Mouse (Mus musculus): ENCODE data around the gene Gjb3. TPM values are rescaled to one million over a fixed set of nuclear protein-coding genes. Genes with fewer than 3 reads are reported as not detected.

The Gjb3 gene
- total and polyA plus RNA-seq, 3 experiments: not detected

- Histone ChIP-seq H3K4me3 (ENCODE audit: low read depth, low read length) (no peak within 1 kb of the TSS), H3K4me1 (ENCODE audit: insufficient read depth, low read depth, low read length) (no peaks in the 10 kb centered on the region), H3K27me3 (ENCODE audit: insufficient read depth, low read length) (no peaks in the 10 kb centered on the region), H3K36me3 (replicated peaks) (no peaks in the 10 kb centered on the region), H3K9me3 (replicated peaks) (peaks cover 94% of the 10 kb centered on the region)
- ATAC-seq (ENCODE audit: extremely low read depth, insufficient number of reproducible peaks, low FRiP score, poor library complexity, severe bottlenecking): no peak
- no peak for DNase-seq (ENCODE audit: low spot score)
- TF ChIP-seq CTCF (IDR thresholded peaks at IDR 0.05; ENCODE audit: low read depth, low read length): no peak
- TF ChIP-seq GATA1 (IDR thresholded peaks at IDR 0.05; ENCODE audit: borderline replicate concordance, low read length): no peak
- TF ChIP-seq POLR2AphosphoS5 (IDR thresholded peaks at IDR 0.05; ENCODE audit: insufficient replicate concordance, low read depth, low read length): no peak
- no peak for TF ChIP-seq GATA2 (IDR thresholded peaks at IDR 0.05; ENCODE audit: borderline replicate concordance, low read depth, low read length)
- no peak for TF ChIP-seq TAL1 (conservative IDR thresholded peaks at IDR 0.05; ENCODE audit: low read depth, low read length)
These were observed 27.4 kb upstream of the Gjb3 start, which contains the start of gene Gjb5 for GRCm38 (mm10) chr4:127358018-127358417. Gene Gjb5 (minus strand): TSS chr4:127358181.

DNA sequence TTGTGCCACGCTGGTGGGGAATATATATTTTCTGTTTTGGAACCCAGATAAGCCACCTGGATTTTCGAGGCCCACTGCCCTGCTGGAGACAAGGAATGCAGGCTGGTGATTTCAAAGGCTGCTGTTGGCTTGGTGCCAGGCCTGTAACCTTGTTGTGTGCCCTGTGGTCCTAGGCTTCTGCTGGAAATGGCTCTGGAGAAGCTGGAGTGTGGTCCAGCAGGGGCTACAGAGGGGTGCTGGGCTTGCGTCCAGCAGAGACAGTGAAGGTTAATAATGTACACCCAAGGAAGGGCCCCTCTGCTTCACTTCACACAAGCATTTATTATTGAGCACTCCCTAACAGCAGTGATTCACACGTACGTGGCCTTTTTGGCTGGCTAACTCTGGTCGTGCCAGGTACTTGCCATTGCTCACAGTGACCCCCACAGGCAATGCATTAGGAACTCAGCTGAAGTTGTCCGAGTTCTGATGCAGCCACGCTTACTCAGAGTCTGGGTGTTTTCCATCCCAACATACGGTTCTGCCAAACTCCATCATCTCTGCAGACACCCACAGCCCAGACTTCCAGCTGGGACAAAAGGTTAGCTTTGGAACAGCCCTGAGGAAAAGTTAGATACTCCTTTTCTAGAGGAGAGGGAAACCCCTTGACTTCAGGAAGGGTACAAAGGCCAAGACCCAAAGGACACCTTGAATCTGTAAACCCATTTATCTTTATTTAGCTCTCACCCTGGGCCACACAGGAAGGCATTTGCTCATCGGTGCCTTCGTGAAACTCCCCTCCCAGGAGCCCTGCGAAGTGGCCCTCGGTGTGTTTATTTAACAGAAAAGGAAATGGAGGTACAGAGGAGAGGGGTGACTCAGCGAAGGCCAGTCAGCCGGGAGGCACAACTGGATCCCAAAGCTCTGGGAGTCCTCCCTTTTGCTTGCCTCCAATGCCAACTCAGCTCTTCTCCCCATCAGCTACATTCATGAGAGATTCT lies 24.2 kb upstream of the Gjb3 start:
- H3K9me3 ChIP-seq (replicated peaks): peaks cover 98% of the 10 kb centered on the region
- TF ChIP-seq GATA2 (IDR thresholded peaks at IDR 0.05; ENCODE audit: borderline replicate concordance, low read depth, low read length) (no peak), CTCF (IDR thresholded peaks at IDR 0.05; ENCODE audit: low read depth, low read length) (no peak), TAL1 (conservative IDR thresholded peaks at IDR 0.05; ENCODE audit: low read depth, low read length) (no peak)

DNA sequence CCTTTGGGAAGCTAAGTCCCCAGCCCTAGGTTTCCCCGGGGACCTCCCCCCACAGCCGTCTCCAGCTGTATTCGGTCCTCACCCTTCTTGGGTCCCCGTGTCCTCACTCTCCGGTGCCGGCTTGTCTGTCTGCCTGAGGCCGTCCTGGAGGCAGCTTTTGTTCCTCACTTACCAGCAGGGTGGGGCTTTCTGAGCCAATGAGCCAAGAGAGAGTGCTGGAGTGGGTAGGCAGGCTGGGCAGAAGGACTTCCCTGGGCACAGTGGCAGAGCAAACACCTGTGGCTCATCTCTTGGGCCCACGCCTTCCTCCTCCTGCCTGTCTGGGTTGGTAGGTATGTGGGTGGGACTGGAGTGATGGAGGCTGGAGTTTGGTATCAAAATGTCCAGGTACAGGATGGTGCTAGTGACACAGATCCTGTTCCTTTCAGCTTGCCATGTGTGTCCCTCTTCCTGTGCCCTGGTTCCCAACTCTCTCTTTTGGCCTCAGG lies 23.4 kb upstream of the Gjb3 start, which contains the start of gene Gjb4:
Gene Gjb4, minus strand, starts transcription at position 131 of the 488 bp plus-strand sequence.
- Histone ChIP-seq H3K9me3 (replicated peaks) (peaks cover 97% of the 10 kb centered on the region), H3K27me3 (ENCODE audit: insufficient read depth, low read length) (no peaks in the 10 kb centered on the region), H3K4me1 (ENCODE audit: insufficient read depth, low read depth, low read length) (no peaks in the 10 kb centered on the region), H3K36me3 (replicated peaks) (no peaks in the 10 kb centered on the region), H3K4me3 (ENCODE audit: low read depth, low read length) (0 out of 2 replicates have a peak within 1 kb of the TSS, but pooled peaks have one; percentile 11)
- DNase-seq (ENCODE audit: low spot score): no peak
- TF ChIP-seq CTCF (IDR thresholded peaks at IDR 0.05; ENCODE audit: low read depth, low read length): no peak
- no peak for TF ChIP-seq TAL1 (conservative IDR thresholded peaks at IDR 0.05; ENCODE audit: low read depth, low read length)
- TF ChIP-seq GATA1 (IDR thresholded peaks at IDR 0.05; ENCODE audit: borderline replicate concordance, low read length): no peak
- TF ChIP-seq GATA2 (IDR thresholded peaks at IDR 0.05; ENCODE audit: borderline replicate concordance, low read depth, low read length): no peak
- no peak for TF ChIP-seq POLR2AphosphoS5 (IDR thresholded peaks at IDR 0.05; ENCODE audit: insufficient replicate concordance, low read depth, low read length)
- ATAC-seq (ENCODE audit: extremely low read depth, insufficient number of reproducible peaks, low FRiP score, poor library complexity, severe bottlenecking): no peak

More for the DNA sequence above, 24.2 kb upstream of the Gjb3 start:
- ATAC-seq (ENCODE audit: extremely low read depth, insufficient number of reproducible peaks, low FRiP score, poor library complexity, severe bottlenecking) (no peak), DNase-seq (ENCODE audit: low spot score) (no peak)
- Histone ChIP-seq H3K4me1 (ENCODE audit: insufficient read depth, low read depth, low read length) (no peaks in the 10 kb centered on the region), H3K27me3 (ENCODE audit: insufficient read depth, low read length) (no peaks in the 10 kb centered on the region), H3K4me3 (ENCODE audit: low read depth, low read length) (no peak overlapping the region), H3K36me3 (replicated peaks) (no peaks in the 10 kb centered on the region)

GRCm38 (mm10) chr4:127352594-127352993 lies 21.9 kb upstream of the Gjb3 start:
- Histone ChIP-seq H3K27me3 (ENCODE audit: insufficient read depth, low read length) (no peaks in the 10 kb centered on the region), H3K4me1 (ENCODE audit: insufficient read depth, low read depth, low read length) (no peaks in the 10 kb centered on the region), H3K4me3 (ENCODE audit: low read depth, low read length) (no peak overlapping the region), H3K36me3 (replicated peaks) (no peaks in the 10 kb centered on the region), H3K9me3 (replicated peaks) (peaks cover 97% of the 10 kb centered on the region)
- ATAC-seq (ENCODE audit: extremely low read depth, insufficient number of reproducible peaks, low FRiP score, poor library complexity, severe bottlenecking): no peak
- TF ChIP-seq CTCF (IDR thresholded peaks at IDR 0.05; ENCODE audit: low read depth, low read length): no peak
- TF ChIP-seq GATA1 (IDR thresholded peaks at IDR 0.05; ENCODE audit: borderline replicate concordance, low read length): no peak
- TF ChIP-seq GATA2 (IDR thresholded peaks at IDR 0.05; ENCODE audit: borderline replicate concordance, low read depth, low read length): no peak
- no peak for TF ChIP-seq POLR2AphosphoS5 (IDR thresholded peaks at IDR 0.05; ENCODE audit: insufficient replicate concordance, low read depth, low read length)
- TF ChIP-seq TAL1 (conservative IDR thresholded peaks at IDR 0.05; ENCODE audit: low read depth, low read length): no peak
- no peak for DNase-seq (ENCODE audit: low spot score)

- Histone ChIP-seq H3K4me1 (ENCODE audit: insufficient read depth, low read depth, low read length) (no peaks in the 10 kb centered on the region), H3K27me3 (ENCODE audit: insufficient read depth, low read length) (no peaks in the 10 kb centered on the region), H3K36me3 (replicated peaks) (no peaks in the 10 kb centered on the region), H3K9me3 (replicated peaks) (peaks cover 95% of the 10 kb centered on the region), H3K4me3 (ENCODE audit: low read depth, low read length) (no peak overlapping the region)
- ATAC-seq (ENCODE audit: extremely low read depth, insufficient number of reproducible peaks, low FRiP score, poor library complexity, severe bottlenecking) (no peak), DNase-seq (ENCODE audit: low spot score) (no peak)
- TF ChIP-seq CTCF (IDR thresholded peaks at IDR 0.05; ENCODE audit: low read depth, low read length) (no peak), TAL1 (conservative IDR thresholded peaks at IDR 0.05; ENCODE audit: low read depth, low read length) (no peak), GATA2 (IDR thresholded peaks at IDR 0.05; ENCODE audit: borderline replicate concordance, low read depth, low read length) (no peak), POLR2AphosphoS5 (IDR thresholded peaks at IDR 0.05; ENCODE audit: insufficient replicate concordance, low read depth, low read length) (no peak), GATA1 (IDR thresholded peaks at IDR 0.05; ENCODE audit: borderline replicate concordance, low read length) (no peak)
These were observed 19.1 kb upstream of the Gjb3 start for GRCm38 (mm10) chr4:127349560-127350300.

- peaks cover 79% of the 10 kb centered on the region for H3K9me3 ChIP-seq (replicated peaks)
- no peaks in the 10 kb centered on the region for H3K4me1 ChIP-seq (ENCODE audit: insufficient read depth, low read depth, low read length)
- ATAC-seq (ENCODE audit: extremely low read depth, insufficient number of reproducible peaks, low FRiP score, poor library complexity, severe bottlenecking) (no peak), DNase-seq (ENCODE audit: low spot score) (no peak)
- no peaks in the 10 kb centered on the region for H3K27me3 ChIP-seq (ENCODE audit: insufficient read depth, low read length)
- TF ChIP-seq GATA2 (IDR thresholded peaks at IDR 0.05; ENCODE audit: borderline replicate concordance, low read depth, low read length) (no peak), CTCF (IDR thresholded peaks at IDR 0.05; ENCODE audit: low read depth, low read length) (no peak), POLR2AphosphoS5 (IDR thresholded peaks at IDR 0.05; ENCODE audit: insufficient replicate concordance, low read depth, low read length) (no peak), TAL1 (conservative IDR thresholded peaks at IDR 0.05; ENCODE audit: low read depth, low read length) (no peak), GATA1 (IDR thresholded peaks at IDR 0.05; ENCODE audit: borderline replicate concordance, low read length) (no peak)
- no peaks in the 10 kb centered on the region for H3K36me3 ChIP-seq (replicated peaks)
- no peak overlapping the region for H3K4me3 ChIP-seq (ENCODE audit: low read depth, low read length)
These were observed 14.4 kb upstream of the Gjb3 start for GRCm38 (mm10) chr4:127345000-127345399.
